Mouse (Mus musculus) small intestine, adult 2 months (tissue): ENCODE measurements at regions not wholly inside any gene's neighbourhood (a gene's known extent, or its start where the extent isn't known, plus 50 kb on each side); places are given as distances from the start of the nearest gene placed in this dataset.

Experiments
- CTCF ChIP-seq: fragments of 200-500 bp; IDR thresholded peaks from 2 replicates; pipeline ENCODE4 v1.5.1; 2012; ENCODE audit warnings: low read depth, mild to moderate bottlenecking, control low read depth, inconsistent platforms, low read length, moderate library complexity, mixed read lengths; ENCODE audit not compliant: insufficient replicate concordance, insufficient read length; ENCODE audit errors: extremely low read depth
- POLR2A ChIP-seq: fragments of 200-500 bp; IDR thresholded peaks from 2 replicates; pipeline ENCODE4 v1.6.1; 2012; ENCODE audit warnings: low read depth, mild to moderate bottlenecking, control low read depth, inconsistent platforms, low read length, moderate library complexity

DNA sequence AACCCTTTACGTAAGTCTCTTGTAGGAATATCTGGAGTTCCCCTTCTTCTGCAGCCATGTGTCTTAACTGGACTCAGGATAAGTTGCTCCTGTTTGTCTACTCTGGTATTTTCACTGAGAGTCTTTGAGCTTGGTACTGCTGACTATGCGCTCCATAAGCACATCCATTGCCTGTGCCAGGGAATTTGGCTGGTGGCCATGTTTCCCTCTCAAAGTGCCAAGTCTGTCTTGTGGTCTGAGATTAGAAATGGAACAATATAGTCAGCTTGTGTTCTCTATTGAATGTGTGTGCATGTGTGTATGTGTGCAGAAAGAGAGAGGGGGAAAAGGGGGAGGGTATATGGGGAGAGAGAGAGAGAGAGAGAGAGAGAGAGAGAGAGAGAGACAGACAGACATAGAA is 263.7 kb downstream of the Olfm4 start:
- no peak for TF ChIP-seq CTCF
- no peak for TF ChIP-seq POLR2A
